Mouse (Mus musculus) stomach, postnatal 0 days (tissue): ENCODE data around the gene Sh3bp2.

ENCODE experiments used
- CTCF ChIP-seq: IDR thresholded peaks from 2 replicates; pipeline ENCODE4 v1.5.1; 2016; ENCODE audit warnings: antibody characterized with exemption, low read depth, mild to moderate bottlenecking, moderate library complexity
- EP300 ChIP-seq: optimal IDR thresholded peaks from 2 replicates; pipeline ENCODE3; 2016; ENCODE audit warnings: antibody characterized with exemption

DNA sequence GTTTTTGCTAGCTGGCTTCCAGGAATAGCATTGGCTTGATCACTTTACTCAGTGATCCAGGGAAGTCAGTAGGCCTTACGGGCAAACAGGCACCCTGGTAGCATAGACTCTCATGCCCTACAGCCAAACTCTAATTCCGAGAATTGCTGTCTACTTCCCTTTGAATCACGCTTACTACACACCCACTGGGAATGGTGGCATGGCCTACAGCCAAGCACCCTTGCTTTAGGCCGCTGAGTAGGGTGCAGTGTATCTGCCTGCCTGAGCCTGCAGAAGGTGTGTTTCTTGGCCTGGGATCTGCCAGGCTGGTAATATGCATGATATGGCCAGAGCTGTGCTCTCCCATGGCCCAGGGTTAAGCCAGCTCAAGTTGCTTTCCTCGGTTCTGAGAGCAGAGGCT lies 3.1 kb downstream of the Sh3bp2 start:
- TF ChIP-seq EP300 (no peak), CTCF (no peak)
